Mouse (Mus musculus) CD8-positive naive resting alpha-beta T cell, adult 2 months (primary cell): ENCODE data around the gene Alpl.
A peak's percentile ranks its signal among the peaks of the same experiment; 100 is the strongest.

ENCODE experiments used
- DNase-seq, 2 experiments: peaks; one replicate each; pipeline ENCODE4 v3.0.0; 2022; ENCODE audit warnings: low read depth in 2 of 2, low spot score in 2 of 2

Alpl gene

DNA sequence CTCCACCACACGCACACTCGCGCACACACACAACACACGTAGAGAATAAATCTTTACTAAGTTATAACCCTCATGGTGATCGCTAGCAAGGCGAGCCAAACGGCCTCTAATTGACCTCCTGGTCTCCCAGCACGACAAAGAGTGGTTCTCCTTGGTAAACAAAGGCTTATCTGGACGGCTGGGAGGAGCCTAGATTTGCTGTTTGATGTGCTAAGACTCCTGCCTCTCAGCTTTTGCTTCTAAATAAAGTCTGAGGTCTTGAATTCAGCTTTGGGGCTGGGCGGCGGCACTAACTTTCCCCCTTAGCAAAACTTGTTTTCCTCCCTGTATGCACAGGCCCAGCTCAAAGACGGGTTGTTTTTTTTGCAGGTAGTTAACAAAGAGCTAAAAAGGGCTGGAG lies 5.0 kb upstream of the Alpl start:
- DNase-seq, result no peak

GRCm38 (mm10) chr4:137800324-137800723 lies 4.1 kb upstream of the Alpl start:
- no peak for DNase-seq

- DNase-seq, result no peak
Observed at GRCm38 (mm10) chr4:137797038-137797437, 854 bp upstream of the Alpl start.

DNA sequence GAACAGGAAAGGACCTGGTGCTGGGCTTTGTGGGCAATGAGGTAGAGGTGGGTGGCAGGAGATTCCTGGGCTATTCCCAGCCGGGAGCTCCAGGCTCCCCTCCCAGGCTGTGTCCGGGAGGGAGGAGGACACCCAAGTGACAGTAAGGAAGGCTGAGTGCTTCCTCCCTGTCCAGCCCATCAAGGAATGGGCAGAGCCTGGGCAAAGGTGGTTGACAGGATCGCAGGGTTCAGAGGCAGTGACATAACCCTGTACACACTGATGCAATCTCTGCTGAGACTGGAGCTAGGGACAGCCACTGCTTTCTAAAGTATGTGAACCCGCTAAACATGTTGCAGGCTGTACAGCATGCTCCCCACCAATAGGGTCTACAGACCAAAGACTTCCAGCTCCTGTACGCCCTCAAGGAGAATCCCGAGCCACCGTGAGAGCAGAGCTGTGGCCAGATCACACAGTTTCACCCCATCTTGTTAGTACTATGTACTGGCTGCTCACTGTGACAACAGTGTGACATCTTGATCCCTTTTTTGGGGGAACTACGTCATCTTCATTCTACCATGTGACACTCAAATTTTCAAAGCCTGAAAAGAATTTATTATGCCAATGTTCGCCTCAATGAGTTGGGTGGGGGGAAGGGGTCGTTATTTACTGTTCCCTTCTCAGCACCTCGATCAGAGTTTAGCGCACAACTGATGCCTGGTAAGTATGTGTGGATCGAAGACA lies 1.8 kb downstream of the Alpl start:
- no peak for DNase-seq

- DNase-seq, result no peak
Observed at GRCm38 (mm10) chr4:137793611-137794010, 2.6 kb downstream of the Alpl start.

- DNase-seq, result peak; percentile 15 to 29
Observed at GRCm38 (mm10) chr4:137791440-137791839, 4.7 kb downstream of the Alpl start.

GRCm38 (mm10) chr4:137790981-137791380 lies 5.2 kb downstream of the Alpl start:
- DNase-seq, result no peak

GRCm38 (mm10) chr4:137788511-137789049 lies 7.6 kb downstream of the Alpl start:
- no peak for DNase-seq

- DNase-seq, result no peak
Observed at GRCm38 (mm10) chr4:137787589-137788289, 8.4 kb downstream of the Alpl start.

DNA sequence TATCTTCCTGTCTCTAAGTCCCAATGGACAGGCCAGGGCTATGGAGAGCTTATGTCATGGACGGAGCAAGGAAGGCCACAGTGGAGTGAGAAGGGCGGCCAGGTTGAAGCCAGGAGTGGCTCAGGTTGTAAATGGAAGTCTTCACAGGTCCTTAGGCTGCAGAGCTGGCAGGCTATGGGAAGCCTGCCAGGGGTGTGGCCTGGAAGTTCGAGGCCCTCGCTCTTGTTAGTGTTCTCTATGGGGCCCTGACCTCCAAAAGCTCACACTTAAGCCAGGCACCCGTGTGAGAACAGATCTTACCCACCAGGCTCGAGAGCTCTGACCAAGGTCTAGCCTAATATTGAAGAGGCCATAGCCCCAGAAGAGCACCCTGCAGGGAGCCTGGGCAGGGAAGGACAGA lies 9.7 kb downstream of the Alpl start:
- DNase-seq, result no peak

DNA sequence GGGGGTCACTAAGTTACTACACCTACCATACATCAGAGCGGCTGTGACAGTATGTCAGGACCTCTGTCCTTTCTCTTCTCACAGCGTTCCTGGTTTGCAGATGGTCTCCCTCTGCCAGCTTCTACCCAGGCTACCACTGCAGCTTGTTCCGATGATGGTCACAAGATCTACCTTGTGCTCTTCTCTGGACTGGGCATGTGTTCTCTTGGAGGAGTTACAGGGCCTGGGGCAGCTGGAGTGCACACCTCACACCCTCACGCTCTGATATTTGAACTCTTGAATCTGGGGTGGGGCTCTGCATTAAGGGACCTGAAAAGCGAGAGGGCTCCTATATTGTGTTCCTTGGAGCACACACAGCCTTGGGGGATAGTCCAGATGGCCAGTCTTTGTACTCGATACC lies 10.9 kb downstream of the Alpl start:
- DNase-seq, result no peak

DNA sequence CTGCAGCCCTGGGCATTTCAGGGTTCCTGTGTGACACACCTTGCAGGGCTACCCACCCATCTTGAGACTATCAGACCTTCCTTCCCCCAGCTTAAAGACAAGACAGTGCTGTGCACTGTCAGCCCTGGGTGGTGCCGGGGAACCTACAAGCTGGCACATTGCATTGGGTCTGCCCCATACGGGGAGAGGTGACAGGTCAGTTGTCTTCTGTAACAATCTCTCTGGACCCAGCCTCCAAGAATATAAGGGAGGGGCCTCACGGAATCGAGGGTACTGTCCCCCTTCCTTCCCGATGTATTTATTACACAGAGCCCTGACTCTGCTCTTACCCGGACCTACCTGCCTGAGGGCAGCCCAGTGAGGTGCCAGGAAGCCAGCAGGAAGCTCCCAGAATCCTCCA lies 11.4 kb downstream of the Alpl start:
- DNase-seq, result no peak

- no peak for DNase-seq
Observed at GRCm38 (mm10) chr4:137783541-137784191, 12.5 kb downstream of the Alpl start.

DNA sequence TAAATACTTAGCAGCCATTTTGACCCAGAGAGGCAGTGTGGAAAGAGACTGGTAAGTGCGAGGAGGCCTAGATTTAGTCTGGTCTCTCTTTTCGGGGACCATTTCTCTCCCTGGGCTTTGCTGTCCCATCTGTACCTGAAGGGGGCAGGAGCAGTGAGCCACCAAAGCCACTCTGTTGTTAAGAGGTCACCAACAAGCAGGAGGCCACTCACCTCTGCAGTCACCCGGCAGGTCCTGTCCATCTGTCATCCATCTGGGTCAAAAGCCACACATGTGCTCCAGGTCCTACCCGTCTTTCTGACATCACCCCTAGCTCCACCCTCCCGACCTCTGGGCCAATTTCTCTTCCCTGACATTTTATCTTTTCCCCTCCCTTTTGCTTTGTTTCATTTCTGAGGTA lies 14.2 kb downstream of the Alpl start:
- DNase-seq, result no peak

- no peak for DNase-seq
Observed at GRCm38 (mm10) chr4:137780986-137781385, 15.2 kb downstream of the Alpl start.

DNA sequence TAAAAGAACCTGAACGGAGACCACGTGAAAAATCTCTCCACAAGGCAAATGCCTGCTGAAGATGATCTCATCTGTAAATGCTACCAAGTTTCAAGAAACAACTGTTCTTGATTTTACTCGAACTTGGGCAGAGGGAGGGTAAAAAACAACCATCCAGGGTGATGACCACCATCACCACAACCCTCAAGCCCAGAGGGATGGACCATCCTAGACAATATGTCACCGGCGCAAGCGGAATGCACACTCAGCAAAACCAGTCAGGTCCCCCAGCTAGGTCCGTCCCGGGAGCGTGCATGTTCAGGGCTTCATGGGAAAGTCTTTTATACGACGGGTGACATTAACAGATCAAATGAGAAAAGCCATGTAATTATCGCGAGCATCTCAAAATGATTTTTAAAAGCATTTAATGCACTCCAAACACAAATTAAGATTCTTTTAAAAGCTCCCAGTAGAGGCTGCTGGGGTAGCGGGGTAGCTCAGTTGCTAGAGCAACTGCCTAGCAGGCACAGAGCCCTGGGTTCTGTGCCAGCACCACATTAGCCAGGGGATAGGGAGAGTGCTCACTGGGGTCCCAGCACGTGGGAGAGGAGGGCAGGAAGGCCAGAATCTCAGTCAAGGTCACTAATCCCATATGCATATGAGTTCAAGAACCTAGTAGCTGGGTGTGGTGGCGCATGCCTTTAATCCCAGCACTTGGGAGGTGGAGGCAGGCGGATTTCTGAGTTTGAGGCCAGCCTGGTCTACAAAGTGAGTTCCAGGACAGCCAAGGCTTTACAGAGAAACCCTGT lies 17.6 kb downstream of the Alpl start:
- DNase-seq, result no peak

DNA sequence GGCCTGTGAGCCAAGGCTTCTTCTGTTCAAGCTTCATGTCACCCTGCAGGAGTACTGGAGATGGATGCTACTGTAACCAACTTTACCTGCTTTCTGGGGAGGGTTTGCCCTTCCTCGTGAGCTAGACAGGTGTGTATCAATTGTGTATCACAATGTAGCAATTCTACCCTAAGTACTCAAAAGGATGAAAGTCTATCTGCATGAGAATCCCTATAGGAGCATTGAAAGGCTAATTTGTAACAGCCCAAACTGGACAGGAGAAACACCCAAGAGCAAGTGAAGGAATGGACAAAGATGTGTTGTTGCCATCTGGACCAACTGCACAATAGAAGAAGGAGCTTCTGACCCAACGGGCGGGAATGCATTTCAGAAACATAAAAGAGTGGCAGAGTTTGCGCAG lies 18.3 kb downstream of the Alpl start:
- no peak for DNase-seq

DNA sequence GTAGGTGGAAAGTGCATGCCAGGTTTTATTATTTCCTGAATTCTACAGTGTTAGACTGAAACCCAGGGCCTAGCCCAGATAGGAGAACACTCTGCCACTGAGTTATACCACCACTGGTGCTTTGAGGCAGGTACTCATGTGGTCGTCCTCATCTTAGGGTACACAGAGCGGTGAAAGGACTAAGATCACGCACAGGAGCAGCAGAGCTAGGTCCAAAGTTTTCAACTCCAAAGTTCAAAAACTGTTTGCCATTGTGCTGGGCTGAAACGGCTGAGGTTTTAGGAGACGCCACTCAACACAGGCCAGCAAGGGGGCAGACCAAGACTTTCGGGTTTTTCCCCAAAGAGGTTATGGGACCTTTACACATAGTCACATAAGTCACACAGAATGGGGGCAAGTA lies 21.7 kb downstream of the Alpl start:
- no peak for DNase-seq

DNA sequence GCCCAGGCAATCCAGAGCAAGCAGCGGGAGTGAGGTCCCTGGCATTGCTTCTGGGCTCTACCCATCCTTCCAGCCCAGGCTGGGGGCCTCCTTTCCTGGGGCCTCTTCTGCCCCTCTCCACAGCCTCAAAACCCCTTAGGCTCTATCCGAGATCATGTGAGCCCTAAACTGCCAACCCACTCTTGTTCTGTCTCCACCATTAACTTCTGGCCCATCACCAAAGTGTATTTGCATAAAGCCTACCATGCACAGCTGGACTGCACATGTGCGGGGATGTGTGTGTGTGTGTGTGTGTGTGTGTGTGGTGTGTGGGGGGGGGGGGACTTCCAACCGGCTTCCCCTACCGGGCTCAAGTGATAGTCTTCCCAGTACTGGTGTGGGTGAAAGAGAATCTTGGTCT lies 22.2 kb downstream of the Alpl start:
- no peak for DNase-seq

DNA sequence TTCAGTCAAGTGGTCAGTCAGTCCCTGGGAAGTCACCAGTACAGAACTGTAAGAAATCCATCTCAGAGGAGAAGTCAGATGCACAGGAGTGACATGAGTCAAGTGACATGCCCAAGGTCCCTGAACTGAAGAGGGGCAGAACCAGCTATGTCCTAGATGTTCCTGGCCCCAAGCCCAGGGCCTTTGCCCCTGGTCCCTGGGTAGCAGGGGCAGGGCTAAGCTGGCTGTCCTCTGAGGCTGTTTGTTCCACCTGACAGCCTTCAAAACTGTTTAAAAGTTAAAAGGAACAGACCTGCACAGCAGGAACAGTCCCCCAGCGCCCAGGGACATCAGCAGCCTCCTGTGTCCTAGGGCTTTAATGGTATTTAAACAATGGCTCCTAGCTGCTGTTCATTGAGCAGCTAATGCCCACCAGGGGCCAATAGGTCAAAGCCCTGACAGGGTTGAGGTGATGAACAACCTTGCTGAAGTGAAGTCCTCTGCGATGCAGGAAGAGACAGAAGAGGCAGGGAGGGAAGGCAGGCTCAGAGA lies 22.8 kb downstream of the Alpl start:
- no peak for DNase-seq

- no peak for DNase-seq
Observed at GRCm38 (mm10) chr4:137772438-137773056, 23.6 kb downstream of the Alpl start.
